Mouse (Mus musculus): ENCODE measurements around the gene Pcbp3. TPM values are rescaled to one million over a fixed set of nuclear protein-coding genes. Genes with fewer than 3 reads are reported as not detected.

Gene Pcbp3
- 235 and 249 TPM in 2 replicates for polyA plus RNA-seq (2012; rRNA removed)

GRCm38 (mm10) chr10:76961790-76962489, at the start of gene Pcbp3:
Pcbp3 (minus strand) TSS chr10:76961887.
- H3K4me3 ChIP-seq (ENCODE audit: control insufficient read depth, low read depth, low read length): peak within 1 kb of the TSS; percentile 92
- H3K36me3 ChIP-seq (ENCODE audit: control insufficient read depth, insufficient read depth, low read length): 0 out of 2 replicates have a peak, but pooled peaks cover 2% of the 10 kb centered on the region
- H3K27me3 ChIP-seq (ENCODE audit: control insufficient read depth, insufficient read depth, low read length): no peaks in the 10 kb centered on the region
- H3K27ac ChIP-seq (ENCODE audit: control insufficient read depth, insufficient read depth, low read depth, low read length): peak within 1 kb of the TSS; percentile 93
- peaks cover 18% of the 10 kb centered on the region for H3K4me1 ChIP-seq (ENCODE audit: control insufficient read depth, insufficient read depth, low read length)
- TF ChIP-seq POLR2A (IDR thresholded peaks at IDR 0.05; ENCODE audit: control insufficient read depth, low read depth, low read length) (peak; percentile 79), CTCF (IDR thresholded peaks at IDR 0.05; ENCODE audit: control insufficient read depth, insufficient read depth, insufficient replicate concordance, low read depth, low read length) (no peak)

- peak overlapping the region; percentile 41; the same call in 1 of the 2 replicates for H3K27ac ChIP-seq (ENCODE audit: control insufficient read depth, insufficient read depth, low read depth, low read length)
- peaks cover 4% of the 10 kb centered on the region for H3K4me1 ChIP-seq (ENCODE audit: control insufficient read depth, insufficient read depth, low read length)
- TF ChIP-seq CTCF (IDR thresholded peaks at IDR 0.05; ENCODE audit: control insufficient read depth, insufficient read depth, insufficient replicate concordance, low read depth, low read length) (no peak), POLR2A (IDR thresholded peaks at IDR 0.05; ENCODE audit: control insufficient read depth, low read depth, low read length) (no peak)
- no peaks in the 10 kb centered on the region for H3K27me3 ChIP-seq (ENCODE audit: control insufficient read depth, insufficient read depth, low read length)
- H3K36me3 ChIP-seq (ENCODE audit: control insufficient read depth, insufficient read depth, low read length): no peaks in the 10 kb centered on the region
- H3K4me3 ChIP-seq (ENCODE audit: control insufficient read depth, low read depth, low read length): no peak overlapping the region
Measured at GRCm38 (mm10) chr10:77008698-77009097, 47.0 kb upstream of the Pcbp3 start.

GRCm38 (mm10) chr10:77008109-77008561, 46.4 kb upstream of the Pcbp3 start:
- no peak for TF ChIP-seq CTCF (IDR thresholded peaks at IDR 0.05; ENCODE audit: control insufficient read depth, insufficient read depth, insufficient replicate concordance, low read depth, low read length)
- TF ChIP-seq POLR2A (IDR thresholded peaks at IDR 0.05; ENCODE audit: control insufficient read depth, low read depth, low read length): no peak
- peak overlapping the region; percentile 80 for H3K27ac ChIP-seq (ENCODE audit: control insufficient read depth, insufficient read depth, low read depth, low read length)
- no peak overlapping the region for H3K4me3 ChIP-seq (ENCODE audit: control insufficient read depth, low read depth, low read length)

GRCm38 (mm10) chr10:77007433-77008108, 45.9 kb upstream of the Pcbp3 start:
- Histone ChIP-seq H3K4me3 (ENCODE audit: control insufficient read depth, low read depth, low read length) (no peak overlapping the region), H3K27ac (ENCODE audit: control insufficient read depth, insufficient read depth, low read depth, low read length) (peak overlapping the region; percentile 80; the same call in 1 of the 2 replicates), H3K4me1 (ENCODE audit: control insufficient read depth, insufficient read depth, low read length) (peaks cover 4% of the 10 kb centered on the region), H3K36me3 (ENCODE audit: control insufficient read depth, insufficient read depth, low read length) (no peaks in the 10 kb centered on the region), H3K27me3 (ENCODE audit: control insufficient read depth, insufficient read depth, low read length) (no peaks in the 10 kb centered on the region)
- TF ChIP-seq CTCF (IDR thresholded peaks at IDR 0.05; ENCODE audit: control insufficient read depth, insufficient read depth, insufficient replicate concordance, low read depth, low read length): no peak
- no peak for TF ChIP-seq POLR2A (IDR thresholded peaks at IDR 0.05; ENCODE audit: control insufficient read depth, low read depth, low read length)

More at GRCm38 (mm10) chr10:77008109-77008561, 46.4 kb upstream of the Pcbp3 start:
- peaks cover 4% of the 10 kb centered on the region for H3K4me1 ChIP-seq (ENCODE audit: control insufficient read depth, insufficient read depth, low read length)
- no peaks in the 10 kb centered on the region for H3K36me3 ChIP-seq (ENCODE audit: control insufficient read depth, insufficient read depth, low read length)
- no peaks in the 10 kb centered on the region for H3K27me3 ChIP-seq (ENCODE audit: control insufficient read depth, insufficient read depth, low read length)

- no peaks in the 10 kb centered on the region for H3K27me3 ChIP-seq (ENCODE audit: control insufficient read depth, insufficient read depth, low read length)
- H3K4me3 ChIP-seq (ENCODE audit: control insufficient read depth, low read depth, low read length): no peak overlapping the region
- peaks cover 7% of the 10 kb centered on the region; the same call in 1 of the 2 replicates for H3K4me1 ChIP-seq (ENCODE audit: control insufficient read depth, insufficient read depth, low read length)
- no peaks in the 10 kb centered on the region for H3K36me3 ChIP-seq (ENCODE audit: control insufficient read depth, insufficient read depth, low read length)
- no peak for TF ChIP-seq POLR2A (IDR thresholded peaks at IDR 0.05; ENCODE audit: control insufficient read depth, low read depth, low read length)
- TF ChIP-seq CTCF (IDR thresholded peaks at IDR 0.05; ENCODE audit: control insufficient read depth, insufficient read depth, insufficient replicate concordance, low read depth, low read length): no peak
- no peak overlapping the region for H3K27ac ChIP-seq (ENCODE audit: control insufficient read depth, insufficient read depth, low read depth, low read length)
Measured at GRCm38 (mm10) chr10:77004936-77005335, 43.2 kb upstream of the Pcbp3 start.

- Histone ChIP-seq H3K36me3 (ENCODE audit: control insufficient read depth, insufficient read depth, low read length) (no peaks in the 10 kb centered on the region), H3K4me1 (ENCODE audit: control insufficient read depth, insufficient read depth, low read length) (peaks cover 12% of the 10 kb centered on the region), H3K27me3 (ENCODE audit: control insufficient read depth, insufficient read depth, low read length) (no peaks in the 10 kb centered on the region), H3K4me3 (ENCODE audit: control insufficient read depth, low read depth, low read length) (no peak overlapping the region), H3K27ac (ENCODE audit: control insufficient read depth, insufficient read depth, low read depth, low read length) (no peak overlapping the region)
- no peak for TF ChIP-seq POLR2A (IDR thresholded peaks at IDR 0.05; ENCODE audit: control insufficient read depth, low read depth, low read length)
- TF ChIP-seq CTCF (IDR thresholded peaks at IDR 0.05; ENCODE audit: control insufficient read depth, insufficient read depth, insufficient replicate concordance, low read depth, low read length): no peak
Measured at GRCm38 (mm10) chr10:76997759-76998513, 36.2 kb upstream of the Pcbp3 start.
